Mouse (Mus musculus) stomach, embryonic 14.5 days (tissue): ENCODE measurements around the gene Srrm1. TPM values are rescaled to one million over a fixed set of nuclear protein-coding genes. Genes with fewer than 3 reads are reported as not detected.
"Not testable (repeated sequence)": the region's sequence is repeated elsewhere in the genome, so short reads cannot be mapped to it uniquely, and the experiment has no call there.

Experiments used
- ATAC-seq: fragments of 200-750 bp; cut with Nextera tagmentation; 2 replicates; pipeline ENCODE4 v1.8.0; 2017; ENCODE audit warnings: low read depth, moderate TSS enrichment; ENCODE audit not compliant: insufficient number of reproducible peaks, insufficient read depth, low FRiP score
- H3K27ac ChIP-seq: fragments of 300-500 bp; sonication (generic); 2 replicates; pipeline ENCODE4 v1.5.1; 2014; ENCODE audit warnings: mild to moderate bottlenecking, low read length, moderate library complexity, mixed read lengths
- H3K27me3 ChIP-seq: fragments of 300-500 bp; sonication (generic); 2 replicates; pipeline ENCODE4 v1.6.1; 2014; ENCODE audit warnings: low read length, control low read depth, mixed read lengths; ENCODE audit not compliant: control insufficient read depth, insufficient read depth
- H3K36me3 ChIP-seq: fragments of 300-500 bp; sonication (generic); 2 replicates; pipeline ENCODE4 v1.6.1; 2014; ENCODE audit warnings: mild to moderate bottlenecking, control low read depth, low read length, moderate library complexity, mixed read lengths; ENCODE audit not compliant: control insufficient read depth, insufficient read depth
- H3K4me1 ChIP-seq: fragments of 300-500 bp; sonication (generic); 2 replicates; pipeline ENCODE4 v1.6.1; 2014; ENCODE audit warnings: low read length, control low read depth, mixed read lengths; ENCODE audit not compliant: control insufficient read depth, insufficient read depth
- H3K4me2 ChIP-seq: fragments of 300-500 bp; sonication (generic); replicated peaks from 2 replicates; pipeline ENCODE4 v1.6.1; 2014; ENCODE audit warnings: low read depth, low read length, control low read depth
- H3K4me3 ChIP-seq: fragments of 300-500 bp; sonication (generic); 2 replicates; pipeline ENCODE4 v1.5.1; 2014; ENCODE audit warnings: low read depth, low read length, control low read depth
- H3K9ac ChIP-seq: fragments of 300-500 bp; sonication (generic); replicated peaks from 2 replicates; pipeline ENCODE4 v1.6.1; 2014; ENCODE audit warnings: low read depth, mild to moderate bottlenecking, control low read depth, low read length, moderate library complexity, mixed read lengths
- H3K9me3 ChIP-seq: fragments of 300-500 bp; sonication (generic); 2 replicates; pipeline ENCODE4 v1.6.1; 2016; ENCODE audit warnings: low read depth, low read length, control low read depth; ENCODE audit not compliant: control insufficient read depth
- WGBS: fragments of 180-500 bp; shearing (Covaris S2); extraction: QIAGEN DNeasy Blood & Tissue Kit; methylation state at CpG from one replicate; pipeline ENCODE4 v1.1.7; 2014; 5-methylcytosine and 5-hydroxymethylcytosine counted together
- polyA plus RNA-seq: library from polyadenylated mRNA; unstranded; fragments of >200 nt; fragmentation: Nextera tagmentation; extraction: Ambion mirVana; gene quantifications from 2 replicates; pipeline ENCODE4 v1.2.1, GENCODE M21; 2014

The Srrm1 gene
- polyA plus RNA-seq, 1 experiment from 2014 or later: 250 TPM

DNA sequence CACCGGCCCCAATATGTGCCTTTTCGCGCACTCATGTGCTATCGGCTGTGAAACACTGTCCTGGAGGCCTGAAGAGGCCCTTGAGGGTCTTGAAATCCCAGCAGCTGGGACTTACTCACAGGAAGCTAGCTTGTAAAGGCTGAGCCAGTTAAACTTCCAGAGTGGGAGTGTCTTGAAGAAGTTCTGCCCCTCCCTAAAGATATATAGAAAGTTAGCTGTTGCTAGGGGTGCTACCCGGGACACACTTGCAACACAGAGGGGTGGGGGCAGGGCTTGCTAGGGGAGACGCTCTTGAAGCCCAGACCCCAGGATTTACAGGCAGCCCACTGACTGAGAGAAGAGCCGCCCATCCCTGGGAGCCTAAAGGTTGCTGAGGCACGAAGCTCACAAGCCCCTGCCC lies 67.7 kb downstream of the Srrm1 start:
- Histone ChIP-seq H3K27ac (no peak overlapping the region), H3K36me3 (no peaks in the 10 kb centered on the region), H3K4me2 (no peak overlapping the region), H3K27me3 (no peaks in the 10 kb centered on the region), H3K4me3 (no peak overlapping the region), H3K9me3 (no peaks in the 10 kb centered on the region), H3K9ac (no peak overlapping the region), H3K4me1 (0 out of 2 replicates have a peak, but pooled peaks cover 12% of the 10 kb centered on the region)
- no peak; the same call in 1 of the 2 replicates for ATAC-seq
- 51% methylated on average over 8 of the region's 8 CpGs for WGBS

DNA sequence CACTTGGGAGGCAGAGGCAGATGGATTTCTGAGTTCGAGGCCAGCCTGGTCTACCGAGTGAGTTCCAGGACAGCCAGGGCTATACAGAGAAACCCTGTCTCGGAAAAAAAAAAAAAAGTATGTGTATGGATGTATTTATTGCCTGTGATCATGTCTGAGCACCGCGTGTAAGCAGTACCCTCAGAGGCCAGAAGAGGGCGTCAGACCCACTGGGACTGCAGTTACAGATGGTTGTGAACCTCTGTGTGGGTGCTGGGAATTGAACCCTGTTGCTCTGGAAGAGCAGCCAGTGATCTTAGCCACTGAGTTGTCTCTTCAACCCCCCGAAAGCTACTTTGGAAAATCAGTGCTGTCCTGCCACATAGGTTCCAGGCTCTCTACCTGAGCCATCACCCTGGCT lies 69.2 kb downstream of the Srrm1 start:
- 83% methylated on average over 7 of the region's 7 CpGs for WGBS
- no peak for ATAC-seq
- no peaks in the 10 kb centered on the region for H3K27me3 ChIP-seq

DNA sequence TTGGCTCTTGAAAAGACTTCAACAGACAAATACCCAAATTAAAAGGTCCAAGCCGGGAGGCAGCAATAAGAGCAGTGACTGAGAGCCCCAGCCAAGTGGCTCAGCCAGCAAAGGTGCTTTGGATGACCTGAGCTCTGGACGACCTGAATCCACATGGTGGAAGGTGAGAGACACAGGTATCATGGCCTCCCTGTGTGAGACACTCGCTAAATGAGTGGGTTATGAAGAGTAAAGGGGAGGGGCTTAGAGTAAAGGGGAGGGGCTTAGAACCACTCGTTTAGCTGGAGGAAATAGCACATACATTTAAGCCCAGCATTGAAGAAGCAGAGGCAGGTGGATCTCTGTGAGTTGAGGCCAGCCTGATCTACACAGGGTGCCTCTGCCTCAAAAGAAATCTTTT lies 69.7 kb downstream of the Srrm1 start:
- Histone ChIP-seq H3K4me3 (no peak overlapping the region), H3K4me2 (no peak overlapping the region), H3K4me1 (0 out of 2 replicates have a peak, but pooled peaks cover 12% of the 10 kb centered on the region), H3K9me3 (no peaks in the 10 kb centered on the region), H3K9ac (no peak overlapping the region), H3K27me3 (no peaks in the 10 kb centered on the region), H3K27ac (no peak overlapping the region), H3K36me3 (no peaks in the 10 kb centered on the region)
- no peak for ATAC-seq
- WGBS: 68% methylated on average over 4 of the region's 4 CpGs

More for the DNA sequence above, 69.2 kb downstream of the Srrm1 start:
- Histone ChIP-seq H3K27ac (no peak overlapping the region), H3K4me3 (no peak overlapping the region), H3K36me3 (no peaks in the 10 kb centered on the region), H3K4me2 (no peak overlapping the region), H3K9me3 (no peaks in the 10 kb centered on the region), H3K9ac (no peak overlapping the region), H3K4me1 (0 out of 2 replicates have a peak, but pooled peaks cover 12% of the 10 kb centered on the region)

DNA sequence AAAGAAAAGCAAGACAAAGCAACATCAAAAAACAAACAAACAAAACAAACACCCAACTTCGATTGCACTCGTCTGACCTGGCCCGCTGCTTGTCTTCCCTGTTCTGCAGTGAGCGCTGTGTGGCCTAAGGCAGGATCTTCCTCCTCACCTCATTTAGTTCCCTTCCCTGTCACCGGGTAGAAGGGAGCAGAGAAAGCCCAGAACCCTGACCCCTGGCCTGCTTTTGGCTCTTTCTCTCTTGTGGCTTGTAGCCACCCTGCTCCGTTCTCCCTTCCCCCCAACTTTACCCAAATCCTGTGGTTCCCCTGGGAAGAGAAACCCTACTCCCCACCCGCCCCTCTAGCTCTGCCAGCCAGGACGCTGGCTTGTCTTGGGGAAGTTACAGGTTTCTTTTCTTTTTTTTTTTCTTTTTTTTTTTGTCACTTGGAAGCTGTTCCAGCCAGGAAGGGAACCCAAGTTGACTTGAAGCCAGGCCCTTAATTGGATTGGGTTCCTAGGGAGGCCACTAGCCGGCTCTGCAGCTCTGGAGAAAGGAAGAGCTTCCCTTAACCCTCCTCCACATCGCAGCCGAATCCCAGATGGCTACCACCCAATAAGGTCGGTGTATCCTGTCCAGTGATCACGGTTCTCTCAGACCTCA lies 70.3 kb downstream of the Srrm1 start:
- no peak overlapping the region for H3K9ac ChIP-seq
- H3K9me3 ChIP-seq: no peaks in the 10 kb centered on the region
- no peaks in the 10 kb centered on the region for H3K27me3 ChIP-seq
- no peak overlapping the region for H3K4me3 ChIP-seq
- H3K36me3 ChIP-seq: no peaks in the 10 kb centered on the region
- H3K27ac ChIP-seq: no peak overlapping the region
- no peak for ATAC-seq
- WGBS: 48% methylated on average over 13 of the region's 13 CpGs
- H3K4me1 ChIP-seq: 0 out of 2 replicates have a peak, but pooled peaks cover 12% of the 10 kb centered on the region
- H3K4me2 ChIP-seq: no peak overlapping the region

DNA sequence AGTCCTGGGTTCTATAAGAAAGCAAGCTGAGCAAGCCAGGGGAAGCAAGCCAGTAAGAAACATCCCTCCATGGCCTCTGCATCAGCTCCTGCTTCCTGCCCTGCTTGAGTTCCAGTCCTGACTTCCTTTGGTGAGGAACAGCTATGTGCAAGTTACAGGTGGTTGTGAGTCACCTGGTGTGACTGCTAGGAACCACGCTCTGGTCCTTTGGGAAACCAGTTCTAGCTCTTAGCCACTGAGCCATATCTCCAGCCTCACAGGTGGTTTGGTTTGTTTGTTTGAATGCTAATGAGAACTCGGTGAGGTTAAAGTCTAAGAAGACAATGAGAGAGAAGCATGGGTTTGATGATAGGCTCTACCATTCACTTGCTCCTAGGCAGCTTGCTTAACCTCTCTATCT lies 73.1 kb downstream of the Srrm1 start:
- not testable (repeated sequence) for H3K27ac ChIP-seq, H3K4me3 ChIP-seq, H3K9ac ChIP-seq, H3K4me2 ChIP-seq, H3K9me3 ChIP-seq, ATAC-seq, H3K36me3 ChIP-seq, H3K27me3 ChIP-seq, H3K4me1 ChIP-seq
- 70% methylated on average over 2 of the region's 2 CpGs for WGBS

DNA sequence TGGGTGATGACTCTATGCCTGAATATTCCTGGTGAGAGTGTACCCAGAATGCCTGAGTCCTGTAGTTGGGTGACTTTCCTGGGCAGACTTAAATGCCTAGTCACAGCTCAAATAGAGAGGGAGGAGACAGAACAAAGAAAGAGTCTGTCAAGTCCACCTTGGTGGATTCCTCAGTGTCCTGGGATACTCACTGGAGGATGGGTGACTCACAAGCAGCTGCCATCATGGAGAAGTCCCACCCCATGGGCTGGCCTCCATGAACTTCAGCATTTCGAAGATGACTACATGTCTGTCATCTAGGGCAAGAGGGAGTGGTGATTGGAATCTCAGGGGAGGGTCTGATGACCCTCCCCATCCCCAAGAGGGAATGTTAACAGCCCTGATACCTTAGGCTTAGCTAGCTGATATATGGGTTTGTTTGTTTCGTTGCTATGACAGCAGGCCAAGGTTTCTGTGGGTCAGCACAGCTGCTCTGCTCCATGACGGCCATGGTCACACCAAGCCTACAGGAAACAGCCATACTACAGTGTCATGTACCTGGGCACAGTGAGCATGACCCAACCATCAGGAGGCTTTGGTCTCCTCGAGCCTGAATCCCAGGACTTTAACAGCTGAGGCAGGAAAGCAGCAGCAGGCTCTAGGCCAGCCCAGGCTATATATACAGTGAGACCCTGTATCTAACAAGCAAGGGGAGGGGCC lies 76.3 kb downstream of the Srrm1 start:
- Histone ChIP-seq H3K4me2 (no peak overlapping the region), H3K36me3 (no peaks in the 10 kb centered on the region), H3K4me3 (no peak overlapping the region), H3K9me3 (no peaks in the 10 kb centered on the region), H3K4me1 (no peaks in the 10 kb centered on the region), H3K27me3 (no peaks in the 10 kb centered on the region), H3K27ac (no peak overlapping the region), H3K9ac (no peak overlapping the region)
- WGBS: 45% methylated on average over 4 of the region's 4 CpGs
- ATAC-seq: no peak

DNA sequence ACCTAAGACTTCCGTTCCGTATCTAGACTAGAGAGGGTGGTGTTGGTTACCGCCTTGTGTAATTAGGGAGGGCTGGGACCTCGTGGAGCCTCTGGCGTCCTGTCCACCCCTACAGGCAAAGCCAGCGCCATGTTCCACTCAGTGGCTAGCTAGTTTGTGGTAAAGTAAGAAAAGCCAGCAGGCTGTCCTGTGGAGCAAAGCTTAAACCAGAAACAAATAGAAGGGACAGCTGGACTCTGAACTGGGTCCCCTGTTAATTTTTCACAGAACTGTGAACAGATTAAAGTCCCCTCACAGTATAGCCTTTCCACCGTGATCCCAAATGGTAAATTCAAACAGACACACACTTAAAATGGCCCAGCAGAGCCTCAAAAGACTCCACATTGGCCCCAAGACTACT lies 78.4 kb downstream of the Srrm1 start:
- WGBS: 69% methylated on average over 7 of the region's 7 CpGs
- H3K27me3 ChIP-seq: no peaks in the 10 kb centered on the region
- H3K27ac ChIP-seq: no peak overlapping the region
- no peaks in the 10 kb centered on the region for H3K36me3 ChIP-seq
- no peak overlapping the region for H3K4me2 ChIP-seq
- H3K9ac ChIP-seq: no peak overlapping the region
- ATAC-seq: no peak
- no peak overlapping the region for H3K4me3 ChIP-seq
- no peaks in the 10 kb centered on the region for H3K9me3 ChIP-seq
- peaks cover 11% of the 10 kb centered on the region for H3K4me1 ChIP-seq

DNA sequence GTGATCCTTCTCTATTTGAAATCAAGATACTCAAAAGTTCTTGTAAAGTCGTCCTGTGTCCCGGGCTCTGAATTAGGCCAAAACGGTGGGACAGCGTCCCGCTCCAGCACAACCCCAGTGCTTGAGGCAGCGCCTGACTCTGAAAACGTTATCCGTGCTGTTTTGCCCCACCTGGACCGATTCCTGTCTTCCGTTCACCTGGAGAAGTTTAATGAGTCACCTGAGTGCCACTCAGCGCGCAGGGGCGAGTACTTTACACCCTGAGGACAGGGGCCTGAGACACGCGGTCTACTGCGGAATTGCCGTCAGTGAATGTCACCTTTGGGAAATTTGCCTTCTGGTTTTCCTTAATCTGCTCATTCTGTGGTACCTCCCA lies 79.8 kb downstream of the Srrm1 start:
- no peak overlapping the region for H3K27ac ChIP-seq
- no peaks in the 10 kb centered on the region for H3K9me3 ChIP-seq
- H3K9ac ChIP-seq: 0 out of 2 replicates have a peak overlapping the region, but pooled peaks have one; percentile 8
- H3K4me1 ChIP-seq: peaks cover 18% of the 10 kb centered on the region
- ATAC-seq: no peak
- H3K4me2 ChIP-seq: peak overlapping the region; percentile 46
- H3K4me3 ChIP-seq: peak overlapping the region; percentile 20
- WGBS: 5% methylated on average over 17 of the region's 17 CpGs
- H3K36me3 ChIP-seq: no peaks in the 10 kb centered on the region
- no peaks in the 10 kb centered on the region for H3K27me3 ChIP-seq
